ENCODE assay signal across 1 mouse cellular context in genomic region chr10:99161987-99162582, GRCm38 (mm10).
TF ChIP-seq lines count a peak whose summit lies in the region.

No protein-coding gene starts in this region.

TF ChIP-seq in MEL, 35 proteins besides CTCF, POLR2A, EP300 and RAD21 (continued from another document):
- no peak for TF ChIP-seq GATA1 (IDR thresholded peaks at IDR 0.05; ENCODE audit: low read depth, low read length)
- TF ChIP-seq MEF2A (IDR thresholded peaks at IDR 0.05; ENCODE audit: extremely low read depth, insufficient replicate concordance, low read depth, low read length, poor library complexity, severe bottlenecking): no peak
- 0 out of 2 replicates have a peak, but pooled peaks have one; percentile 26 for TF ChIP-seq TBP (IDR thresholded peaks at IDR 0.05; ENCODE audit: low read depth, low read length)
- no peak for TF ChIP-seq E2F4 (IDR thresholded peaks at IDR 0.05; ENCODE audit: borderline replicate concordance, low read depth, low read length)
- peak; percentile 73 for TF ChIP-seq SMC3 (IDR thresholded peaks at IDR 0.05; ENCODE audit: low read depth, low read length)
